Mouse (Mus musculus): ENCODE data around the gene Ggta1. TPM values are rescaled to one million over a fixed set of nuclear protein-coding genes. Genes with fewer than 3 reads are reported as not detected.

Gene Ggta1
- polyA plus RNA-seq, 3 experiments from 2014 or later, result 17.5 to 19.2 (median 18.0) TPM

- ATAC-seq, result no peak
These were observed 64.7 kb downstream of the Ggta1 start for GRCm38 (mm10) chr2:35398184-35398828.

DNA sequence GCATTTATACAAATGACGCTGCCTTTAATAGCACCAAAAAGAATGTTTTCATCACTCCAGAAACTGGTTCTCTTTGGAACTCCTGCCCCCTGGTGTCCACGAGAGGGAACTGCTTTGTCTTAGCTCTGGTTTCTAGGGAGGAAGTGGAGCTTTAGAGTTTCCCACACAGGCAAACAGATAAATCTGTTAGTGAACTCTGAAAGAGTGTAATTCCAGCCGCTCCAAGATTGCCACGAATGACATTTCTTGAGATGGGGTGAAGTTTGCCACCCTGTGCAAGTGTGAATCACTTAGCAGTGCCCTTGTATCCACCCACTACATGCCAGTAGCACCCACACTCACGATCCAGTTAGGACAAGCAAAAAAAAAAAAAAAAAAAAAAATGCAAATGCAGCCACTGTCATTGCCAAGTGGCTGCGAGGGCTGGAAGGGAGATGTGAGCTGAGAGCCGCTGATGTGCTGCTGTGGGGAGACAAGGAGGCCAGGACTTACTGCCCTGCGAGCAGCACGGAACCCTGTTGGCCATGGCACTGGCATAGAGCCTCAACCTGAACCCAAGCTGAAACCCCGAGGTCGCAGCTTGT is 65.3 kb downstream of the Ggta1 start:
- ATAC-seq, result peak; percentile 85

GRCm38 (mm10) chr2:35397096-35397495 is 65.9 kb downstream of the Ggta1 start, which contains the start of gene 4930402F06Rik:
Gene 4930402F06Rik (minus strand): TSS chr2:35397175.
- ATAC-seq, result no peak

- ATAC-seq, result no peak
These were observed 77.6 kb downstream of the Ggta1 start for GRCm38 (mm10) chr2:35385441-35385871.

- no peak for ATAC-seq
These were observed 83.7 kb downstream of the Ggta1 start for GRCm38 (mm10) chr2:35379306-35379705.

GRCm38 (mm10) chr2:35377600-35377999 is 85.4 kb downstream of the Ggta1 start:
- ATAC-seq, result no peak

DNA sequence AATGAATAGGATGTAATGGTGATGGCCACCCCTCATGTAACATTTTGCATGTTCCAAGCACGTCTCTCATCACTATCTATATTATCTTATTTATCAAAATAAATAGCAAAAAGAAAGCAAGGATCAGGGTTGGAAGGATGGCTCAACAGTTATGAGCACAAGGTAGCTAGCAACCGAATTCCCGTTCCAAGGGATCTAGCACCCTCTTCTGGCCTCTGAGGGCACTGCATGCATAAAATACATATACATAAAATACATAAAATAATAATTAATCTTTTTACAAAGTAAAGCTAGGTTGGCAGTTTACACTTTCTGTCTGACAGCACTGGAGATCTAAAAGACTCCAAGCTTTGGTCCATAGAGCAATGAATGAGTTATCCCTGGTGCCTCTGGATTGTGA is 90.0 kb downstream of the Ggta1 start:
- ATAC-seq, result no peak

- no peak for ATAC-seq
These were observed 92.3 kb downstream of the Ggta1 start for GRCm38 (mm10) chr2:35370686-35371085.

GRCm38 (mm10) chr2:35367629-35368028 is 95.4 kb downstream of the Ggta1 start, which contains the start of gene 4930568D16Rik:
Gene 4930568D16Rik (minus strand): TSS chr2:35367729.
- ATAC-seq, result no peak

Other genes starting within 250 kb of the Ggta1 start
- gene Gsn, start 206.9 kb downstream of the Ggta1 start, polyA plus RNA-seq (2017; shearing (Covaris generic)), result 10 to 100 TPM; 16.2 to 28.8 (median 25.4) TPM
- gene Stom, start 126.3 kb downstream of the Ggta1 start, polyA plus RNA-seq (2017; shearing (Covaris generic)), result 1 to 10 TPM; 1.7 to 4.9 (median 1.8) TPM
- not detected for gene 4930568D16Rik, start 95.5 kb downstream of the Ggta1 start, polyA plus RNA-seq (2017; shearing (Covaris generic))
- not detected for gene 4930402F06Rik, start 66.1 kb downstream of the Ggta1 start, polyA plus RNA-seq (2017; shearing (Covaris generic))
- gene Dab2ip, start 95.0 kb upstream of the Ggta1 start, polyA plus RNA-seq (2017; shearing (Covaris generic)), result under 1 TPM; 0.46 to 0.69 (median 0.54) TPM